Mouse (Mus musculus): ENCODE data around the gene Ovol1. TPM values are rescaled to one million over a fixed set of nuclear protein-coding genes. Genes with fewer than 3 reads are reported as not detected.

Ovol1 gene
- polyA plus RNA-seq, 1 experiment from 2014 or later, result 0.31 TPM

DNA sequence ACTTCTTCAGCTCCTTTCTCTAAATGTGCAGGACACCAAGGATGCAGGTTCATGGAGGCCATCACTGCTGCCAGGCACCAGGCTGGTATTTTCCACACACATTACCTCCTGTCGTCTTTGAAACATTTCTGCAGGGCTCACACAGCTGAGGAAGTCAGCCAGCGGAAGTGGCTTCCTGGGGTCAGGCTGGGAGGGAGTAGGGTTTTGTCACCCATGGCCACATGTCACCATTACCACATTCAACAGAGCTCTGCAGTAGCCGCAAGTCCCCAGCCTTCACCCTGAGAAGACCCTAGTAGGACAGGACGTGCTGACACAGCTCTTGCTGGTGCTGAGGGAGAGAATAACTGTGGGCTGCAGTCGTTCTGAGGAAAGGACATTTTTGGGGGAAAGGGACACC is 11.4 kb upstream of the Ovol1 start:
- Histone ChIP-seq H3K9me3 (replicated peaks; ENCODE audit: control insufficient read depth, low read length) (no peaks in the 10 kb centered on the region), H3K36me3 (ENCODE audit: control insufficient read depth, insufficient read depth) (no peaks in the 10 kb centered on the region), H3K27ac (ENCODE audit: low read length) (peak overlapping the region; percentile 84; the same call in 1 of the 2 replicates), H3K9ac (ENCODE audit: low read depth, low read length) (no peak overlapping the region), H3K4me3 (ENCODE audit: low read depth, low read length) (no peak overlapping the region), H3K27me3 (ENCODE audit: control insufficient read depth, insufficient read depth, low read depth, low read length) (peaks cover 4% of the 10 kb centered on the region), H3K4me1 (ENCODE audit: control insufficient read depth, low read depth, low read length) (peaks cover 17% of the 10 kb centered on the region), H3K4me2 (ENCODE audit: low read depth, low read length) (0 out of 2 replicates have a peak overlapping the region, but pooled peaks have one; percentile 37)
- 43% methylated on average over 5 of the region's 5 CpGs for WGBS (ENCODE audit: insufficient replicate concordance)
- ATAC-seq (ENCODE audit: low read depth), result no peak

GRCm38 (mm10) chr19:5570353-5571246 is 10.2 kb upstream of the Ovol1 start:
- 82% methylated on average over 32 of the region's 32 CpGs for WGBS (ENCODE audit: insufficient replicate concordance)
- no peaks in the 10 kb centered on the region for H3K9me3 ChIP-seq (replicated peaks; ENCODE audit: control insufficient read depth, low read length)
- no peak for ATAC-seq (ENCODE audit: low read depth)

DNA sequence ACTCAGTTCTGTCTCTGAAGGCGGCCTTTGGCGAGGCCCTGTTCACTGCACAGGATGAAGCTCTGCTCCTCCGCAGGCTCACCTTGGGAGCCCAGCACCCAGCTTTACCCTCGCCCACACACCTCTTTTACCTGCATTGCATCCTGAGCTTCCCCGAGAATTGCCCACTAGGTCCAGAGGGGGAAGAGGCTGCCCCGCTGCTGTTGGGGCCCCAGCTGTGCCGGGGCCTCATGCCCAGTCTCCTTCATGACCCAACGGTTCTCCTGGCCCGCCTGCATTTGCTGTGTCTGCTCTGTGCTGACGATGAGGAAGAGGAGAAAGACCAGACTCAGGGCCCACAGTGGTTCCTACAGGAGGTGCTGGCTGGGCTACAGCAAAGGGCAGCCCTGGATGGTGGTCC is 9.1 kb upstream of the Ovol1 start:
- H3K27ac ChIP-seq (ENCODE audit: low read length), result 0 out of 2 replicates have a peak overlapping the region, but pooled peaks have one; percentile 55
- no peaks in the 10 kb centered on the region for H3K36me3 ChIP-seq (ENCODE audit: control insufficient read depth, insufficient read depth)
- H3K4me1 ChIP-seq (ENCODE audit: control insufficient read depth, low read depth, low read length), result peaks cover 20% of the 10 kb centered on the region
- WGBS (ENCODE audit: insufficient replicate concordance), result 70% methylated on average over 10 of the region's 10 CpGs
- peak overlapping the region; percentile 99; the same call in 1 of the 2 replicates for H3K4me2 ChIP-seq (ENCODE audit: low read depth, low read length)
- H3K27me3 ChIP-seq (ENCODE audit: control insufficient read depth, insufficient read depth, low read depth, low read length), result peaks cover 24% of the 10 kb centered on the region
- H3K9ac ChIP-seq (ENCODE audit: low read depth, low read length), result peak overlapping the region; percentile 90; the same call in 1 of the 2 replicates
- no peaks in the 10 kb centered on the region for H3K9me3 ChIP-seq (replicated peaks; ENCODE audit: control insufficient read depth, low read length)
- H3K4me3 ChIP-seq (ENCODE audit: low read depth, low read length), result peak overlapping the region; percentile 89
- ATAC-seq (ENCODE audit: low read depth), result no peak

More at GRCm38 (mm10) chr19:5570353-5571246, 10.2 kb upstream of the Ovol1 start:
- 0 out of 2 replicates have a peak overlapping the region, but pooled peaks have one; percentile 99 for H3K4me2 ChIP-seq (ENCODE audit: low read depth, low read length)
- peaks cover 15% of the 10 kb centered on the region for H3K27me3 ChIP-seq (ENCODE audit: control insufficient read depth, insufficient read depth, low read depth, low read length)
- no peak overlapping the region for H3K27ac ChIP-seq (ENCODE audit: low read length)
- H3K4me1 ChIP-seq (ENCODE audit: control insufficient read depth, low read depth, low read length), result peaks cover 20% of the 10 kb centered on the region
- H3K4me3 ChIP-seq (ENCODE audit: low read depth, low read length), result no peak overlapping the region
- no peaks in the 10 kb centered on the region for H3K36me3 ChIP-seq (ENCODE audit: control insufficient read depth, insufficient read depth)
- H3K9ac ChIP-seq (ENCODE audit: low read depth, low read length), result no peak overlapping the region

DNA sequence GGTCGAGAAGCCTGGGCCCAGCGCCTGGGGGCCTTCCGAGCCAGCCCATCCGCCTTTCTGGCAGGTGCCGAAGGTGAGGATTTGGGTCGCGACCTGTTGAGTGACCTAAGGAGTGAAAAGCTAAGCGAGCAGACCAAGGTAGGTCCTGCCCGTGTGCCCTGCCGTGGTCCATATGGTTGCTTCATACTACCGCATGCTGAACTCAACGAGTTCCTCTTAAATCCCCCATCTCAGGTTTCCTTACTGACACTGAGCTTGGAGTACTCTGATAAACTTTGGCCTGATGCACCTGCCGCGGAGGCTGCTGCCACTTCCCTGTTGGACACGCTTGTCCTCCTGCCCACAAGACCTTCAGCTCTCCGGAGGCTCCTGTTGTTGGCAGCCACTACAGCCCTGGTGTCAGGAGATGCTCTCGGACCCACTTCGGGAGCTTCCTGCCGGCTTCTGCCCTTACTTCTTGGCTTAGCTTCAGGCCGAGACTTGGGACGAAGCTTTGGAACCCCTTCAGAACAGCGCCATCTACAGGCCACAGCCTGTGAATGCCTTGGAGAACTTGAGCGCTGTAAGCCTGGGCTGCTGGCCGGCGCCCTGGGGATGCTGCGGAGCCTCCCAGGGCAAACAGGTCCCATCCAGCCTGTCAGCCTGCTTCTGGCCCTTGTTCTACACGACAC is 8.2 kb upstream of the Ovol1 start:
- Histone ChIP-seq H3K4me3 (ENCODE audit: low read depth, low read length) (peak overlapping the region; percentile 89), H3K9ac (ENCODE audit: low read depth, low read length) (peak overlapping the region; percentile 90), H3K27ac (ENCODE audit: low read length) (peak overlapping the region; percentile 95), H3K9me3 (replicated peaks; ENCODE audit: control insufficient read depth, low read length) (no peaks in the 10 kb centered on the region), H3K36me3 (ENCODE audit: control insufficient read depth, insufficient read depth) (no peaks in the 10 kb centered on the region), H3K27me3 (ENCODE audit: control insufficient read depth, insufficient read depth, low read depth, low read length) (peaks cover 31% of the 10 kb centered on the region), H3K4me1 (ENCODE audit: control insufficient read depth, low read depth, low read length) (peaks cover 20% of the 10 kb centered on the region), H3K4me2 (ENCODE audit: low read depth, low read length) (peak overlapping the region; percentile 99)
- ATAC-seq (ENCODE audit: low read depth), result peak; percentile 28
- WGBS (ENCODE audit: insufficient replicate concordance), result 5% methylated on average over 27 of the region's 27 CpGs

GRCm38 (mm10) chr19:5567534-5568469 is 7.4 kb upstream of the Ovol1 start, which contains the start of gene Ap5b1:
TSS of gene Ap5b1 (plus strand) at chr19:5568025.
- peak; percentile 86 for ATAC-seq (ENCODE audit: low read depth)
- H3K4me3 ChIP-seq (ENCODE audit: low read depth, low read length), result peak within 1 kb of the TSS; percentile 89
- WGBS (ENCODE audit: insufficient replicate concordance), result under 1% methylated on average over 94 of the region's 102 CpGs
- H3K4me2 ChIP-seq (ENCODE audit: low read depth, low read length), result peak within 1 kb of the TSS; percentile 99
- H3K4me1 ChIP-seq (ENCODE audit: control insufficient read depth, low read depth, low read length), result peaks cover 20% of the 10 kb centered on the region
- H3K27ac ChIP-seq (ENCODE audit: low read length), result peak within 1 kb of the TSS; percentile 95
- no peaks in the 10 kb centered on the region for H3K9me3 ChIP-seq (replicated peaks; ENCODE audit: control insufficient read depth, low read length)
- peaks cover 39% of the 10 kb centered on the region for H3K27me3 ChIP-seq (ENCODE audit: control insufficient read depth, insufficient read depth, low read depth, low read length)
- no peaks in the 10 kb centered on the region for H3K36me3 ChIP-seq (ENCODE audit: control insufficient read depth, insufficient read depth)
- peak within 1 kb of the TSS; percentile 90 for H3K9ac ChIP-seq (ENCODE audit: low read depth, low read length)

- peak; percentile 19 for ATAC-seq (ENCODE audit: low read depth)
- WGBS (ENCODE audit: insufficient replicate concordance), result 3% methylated on average over 26 of the region's 26 CpGs
- H3K9me3 ChIP-seq (replicated peaks; ENCODE audit: control insufficient read depth, low read length), result no peaks in the 10 kb centered on the region
- H3K27ac ChIP-seq (ENCODE audit: low read length), result peak overlapping the region; percentile 95
- H3K4me1 ChIP-seq (ENCODE audit: control insufficient read depth, low read depth, low read length), result peaks cover 20% of the 10 kb centered on the region
- H3K9ac ChIP-seq (ENCODE audit: low read depth, low read length), result peak overlapping the region; percentile 90
- peak overlapping the region; percentile 99 for H3K4me2 ChIP-seq (ENCODE audit: low read depth, low read length)
- H3K27me3 ChIP-seq (ENCODE audit: control insufficient read depth, insufficient read depth, low read depth, low read length), result peaks cover 46% of the 10 kb centered on the region
- peak overlapping the region; percentile 89 for H3K4me3 ChIP-seq (ENCODE audit: low read depth, low read length)
- no peaks in the 10 kb centered on the region for H3K36me3 ChIP-seq (ENCODE audit: control insufficient read depth, insufficient read depth)
Observed at GRCm38 (mm10) chr19:5567180-5567533, 6.7 kb upstream of the Ovol1 start.

DNA sequence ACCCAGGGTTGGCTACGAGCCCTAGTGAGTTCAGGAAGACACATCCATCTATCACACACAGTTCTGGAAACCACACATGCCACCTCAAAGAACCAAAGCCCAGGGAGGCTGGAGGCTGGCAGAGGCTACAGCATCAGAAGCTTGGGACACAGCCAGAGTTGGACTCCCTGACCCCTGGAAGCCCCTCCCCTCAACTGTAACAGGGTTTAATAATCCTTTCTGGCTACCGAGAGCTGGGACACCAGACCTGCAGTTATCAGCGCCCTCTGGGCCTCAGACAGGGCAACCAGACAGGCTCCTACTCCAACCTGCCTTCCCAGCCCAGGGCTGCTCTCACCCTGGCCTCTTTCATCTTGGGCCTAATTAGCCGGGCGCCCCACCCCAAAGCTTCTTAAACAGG is 5.9 kb upstream of the Ovol1 start:
- Histone ChIP-seq H3K9ac (ENCODE audit: low read depth, low read length) (no peak overlapping the region), H3K4me2 (ENCODE audit: low read depth, low read length) (peak overlapping the region; percentile 99; the same call in 1 of the 2 replicates), H3K27ac (ENCODE audit: low read length) (no peak overlapping the region), H3K4me1 (ENCODE audit: control insufficient read depth, low read depth, low read length) (peaks cover 20% of the 10 kb centered on the region), H3K27me3 (ENCODE audit: control insufficient read depth, insufficient read depth, low read depth, low read length) (peaks cover 54% of the 10 kb centered on the region), H3K4me3 (ENCODE audit: low read depth, low read length) (no peak overlapping the region), H3K36me3 (ENCODE audit: control insufficient read depth, insufficient read depth) (no peaks in the 10 kb centered on the region), H3K9me3 (replicated peaks; ENCODE audit: control insufficient read depth, low read length) (no peaks in the 10 kb centered on the region)
- 57% methylated on average over 5 of the region's 5 CpGs for WGBS (ENCODE audit: insufficient replicate concordance)
- no peak for ATAC-seq (ENCODE audit: low read depth)

DNA sequence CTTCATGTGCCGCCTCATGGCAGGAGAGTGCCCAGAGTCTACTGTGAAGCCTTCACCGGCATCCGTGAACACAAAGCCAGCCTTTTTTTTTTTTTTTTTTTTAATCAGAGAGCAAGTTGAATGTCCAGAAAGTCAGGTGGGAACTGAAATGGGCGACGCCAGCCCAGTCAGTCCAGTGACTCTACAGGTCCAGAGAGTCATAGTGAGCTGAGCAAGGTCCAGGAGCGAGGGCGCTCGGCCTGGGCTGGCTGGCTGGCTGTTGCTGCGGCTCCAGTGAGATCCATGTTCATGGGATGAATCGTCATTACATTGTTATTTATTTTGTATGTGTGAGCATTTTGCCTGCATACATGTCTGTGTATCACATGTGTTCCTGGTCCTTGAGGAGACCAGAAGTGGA is 2.3 kb upstream of the Ovol1 start:
- WGBS (ENCODE audit: insufficient replicate concordance), result 69% methylated on average over 10 of the region's 10 CpGs
- H3K36me3 ChIP-seq (ENCODE audit: control insufficient read depth, insufficient read depth), result no peaks in the 10 kb centered on the region
- H3K27ac ChIP-seq (ENCODE audit: low read length), result no peak overlapping the region
- H3K9ac ChIP-seq (ENCODE audit: low read depth, low read length), result no peak overlapping the region
- peaks cover 19% of the 10 kb centered on the region for H3K4me1 ChIP-seq (ENCODE audit: control insufficient read depth, low read depth, low read length)
- no peaks in the 10 kb centered on the region for H3K9me3 ChIP-seq (replicated peaks; ENCODE audit: control insufficient read depth, low read length)
- no peak for ATAC-seq (ENCODE audit: low read depth)
- H3K4me3 ChIP-seq (ENCODE audit: low read depth, low read length), result no peak overlapping the region
- H3K4me2 ChIP-seq (ENCODE audit: low read depth, low read length), result no peak overlapping the region
- H3K27me3 ChIP-seq (ENCODE audit: control insufficient read depth, insufficient read depth, low read depth, low read length), result peaks cover 90% of the 10 kb centered on the region
